Mouse (Mus musculus): ENCODE measurements around the gene Sash3. TPM values are rescaled to one million over a fixed set of nuclear protein-coding genes. Genes with fewer than 3 reads are reported as not detected.

The Sash3 gene
- polyA plus RNA-seq, 1 experiment from 2014 or later = 1.2 TPM

GRCm38 (mm10) chrX:48191261-48191660 lies 45.0 kb downstream of the Sash3 start:
- H3K4me1 ChIP-seq (ENCODE audit: control insufficient read depth, insufficient read depth, low read length) = no peaks in the 10 kb centered on the region
- H3K27me3 ChIP-seq (ENCODE audit: control insufficient read depth, insufficient read depth, low read length) = no peaks in the 10 kb centered on the region
- H3K9ac ChIP-seq (replicated peaks; ENCODE audit: low read length) = no peak overlapping the region
- peaks cover 19% of the 10 kb centered on the region for H3K36me3 ChIP-seq (ENCODE audit: control insufficient read depth, insufficient read depth, low read length)
- DNase-seq (no peak), ATAC-seq (ENCODE audit: low FRiP score, low TSS enrichment) (no peak)
- H3K4me2 ChIP-seq (ENCODE audit: low read length) = no peak overlapping the region
- WGBS = 91% methylated on average over 6 of the region's 6 CpGs
- H3K9me3 ChIP-seq (ENCODE audit: control insufficient read depth, low read length) = no peaks in the 10 kb centered on the region
- H3K27ac ChIP-seq (replicated peaks; ENCODE audit: low read depth, low read length) = no peak overlapping the region
- H3K4me3 ChIP-seq (replicated peaks; ENCODE audit: low read depth, low read length) = no peak overlapping the region

GRCm38 (mm10) chrX:48193235-48194152 lies 47.3 kb downstream of the Sash3 start:
- WGBS = 67% methylated on average over 14 of the region's 14 CpGs
- Histone ChIP-seq H3K9ac (replicated peaks; ENCODE audit: low read length) (no peak overlapping the region), H3K27me3 (ENCODE audit: control insufficient read depth, insufficient read depth, low read length) (no peaks in the 10 kb centered on the region), H3K9me3 (ENCODE audit: control insufficient read depth, low read length) (no peaks in the 10 kb centered on the region), H3K36me3 (ENCODE audit: control insufficient read depth, insufficient read depth, low read length) (peaks cover 19% of the 10 kb centered on the region), H3K27ac (replicated peaks; ENCODE audit: low read depth, low read length) (no peak overlapping the region), H3K4me2 (ENCODE audit: low read length) (no peak overlapping the region), H3K4me3 (replicated peaks; ENCODE audit: low read depth, low read length) (no peak overlapping the region), H3K4me1 (ENCODE audit: control insufficient read depth, insufficient read depth, low read length) (no peaks in the 10 kb centered on the region)
- DNase-seq (peak; percentile 7), ATAC-seq (ENCODE audit: low FRiP score, low TSS enrichment) (no peak)

- Histone ChIP-seq H3K9me3 (ENCODE audit: control insufficient read depth, low read length) (no peaks in the 10 kb centered on the region), H3K4me3 (replicated peaks; ENCODE audit: low read depth, low read length) (no peak overlapping the region), H3K9ac (replicated peaks; ENCODE audit: low read length) (no peak overlapping the region), H3K27ac (replicated peaks; ENCODE audit: low read depth, low read length) (no peak overlapping the region), H3K27me3 (ENCODE audit: control insufficient read depth, insufficient read depth, low read length) (no peaks in the 10 kb centered on the region), H3K4me2 (ENCODE audit: low read length) (no peak overlapping the region), H3K36me3 (ENCODE audit: control insufficient read depth, insufficient read depth, low read length) (peaks cover 4% of the 10 kb centered on the region; the same call in 1 of the 2 replicates), H3K4me1 (ENCODE audit: control insufficient read depth, insufficient read depth, low read length) (no peaks in the 10 kb centered on the region)
- WGBS = 79% methylated on average over 3 of the region's 3 CpGs
- DNase-seq (no peak), ATAC-seq (ENCODE audit: low FRiP score, low TSS enrichment) (no peak)
Observed at GRCm38 (mm10) chrX:48197856-48198255, 51.6 kb downstream of the Sash3 start.

DNA sequence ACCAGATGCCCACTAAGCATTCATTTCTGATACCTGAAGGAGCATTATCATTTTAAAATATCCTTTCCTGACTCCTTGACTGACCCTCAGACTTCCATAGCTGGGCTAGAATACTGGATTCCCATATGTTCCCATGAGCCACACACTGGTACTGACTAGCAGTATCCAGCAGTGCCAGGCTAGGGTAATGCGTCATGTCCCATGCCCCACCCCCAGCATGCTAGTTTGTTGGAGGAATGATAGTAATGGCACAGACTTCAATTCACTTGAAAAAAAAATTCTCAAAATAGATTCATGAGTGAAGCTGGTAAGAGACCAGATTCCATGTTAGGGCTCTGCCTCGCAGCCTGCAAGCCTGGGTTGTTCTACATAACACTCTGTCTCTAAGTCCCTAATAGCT lies 52.8 kb downstream of the Sash3 start:
- no peaks in the 10 kb centered on the region for H3K27me3 ChIP-seq (ENCODE audit: control insufficient read depth, insufficient read depth, low read length)
- H3K4me1 ChIP-seq (ENCODE audit: control insufficient read depth, insufficient read depth, low read length) = no peaks in the 10 kb centered on the region
- H3K4me3 ChIP-seq (replicated peaks; ENCODE audit: low read depth, low read length) = no peak overlapping the region
- peaks cover 4% of the 10 kb centered on the region; the same call in 1 of the 2 replicates for H3K36me3 ChIP-seq (ENCODE audit: control insufficient read depth, insufficient read depth, low read length)
- DNase-seq = no peak
- no peak overlapping the region for H3K27ac ChIP-seq (replicated peaks; ENCODE audit: low read depth, low read length)
- 93% methylated on average over 2 of the region's 2 CpGs for WGBS
- no peak overlapping the region for H3K4me2 ChIP-seq (ENCODE audit: low read length)
- H3K9me3 ChIP-seq (ENCODE audit: control insufficient read depth, low read length) = no peaks in the 10 kb centered on the region
- ATAC-seq (ENCODE audit: low FRiP score, low TSS enrichment) = no peak
- H3K9ac ChIP-seq (replicated peaks; ENCODE audit: low read length) = no peak overlapping the region

GRCm38 (mm10) chrX:48200699-48201098 lies 54.5 kb downstream of the Sash3 start:
- WGBS = 86% methylated on average over 3 of the region's 3 CpGs
- peaks cover 4% of the 10 kb centered on the region; the same call in 1 of the 2 replicates for H3K4me1 ChIP-seq (ENCODE audit: control insufficient read depth, insufficient read depth, low read length)

GRCm38 (mm10) chrX:48201973-48202372 lies 55.7 kb downstream of the Sash3 start:
- Histone ChIP-seq H3K9me3 (ENCODE audit: control insufficient read depth, low read length) (no peaks in the 10 kb centered on the region), H3K36me3 (ENCODE audit: control insufficient read depth, insufficient read depth, low read length) (no peaks in the 10 kb centered on the region), H3K27me3 (ENCODE audit: control insufficient read depth, insufficient read depth, low read length) (no peaks in the 10 kb centered on the region), H3K4me2 (ENCODE audit: low read length) (no peak overlapping the region), H3K9ac (replicated peaks; ENCODE audit: low read length) (no peak overlapping the region), H3K27ac (replicated peaks; ENCODE audit: low read depth, low read length) (no peak overlapping the region), H3K4me3 (replicated peaks; ENCODE audit: low read depth, low read length) (no peak overlapping the region), H3K4me1 (ENCODE audit: control insufficient read depth, insufficient read depth, low read length) (peaks cover 7% of the 10 kb centered on the region; the same call in 1 of the 2 replicates)
- ATAC-seq (ENCODE audit: low FRiP score, low TSS enrichment) = no peak
- 89% methylated on average over 7 of the region's 7 CpGs for WGBS
- no peak for DNase-seq

More at GRCm38 (mm10) chrX:48200699-48201098, 54.5 kb downstream of the Sash3 start:
- no peak overlapping the region for H3K9ac ChIP-seq (replicated peaks; ENCODE audit: low read length)
- no peak overlapping the region for H3K27ac ChIP-seq (replicated peaks; ENCODE audit: low read depth, low read length)
- ATAC-seq (ENCODE audit: low FRiP score, low TSS enrichment) (no peak), DNase-seq (no peak)
- H3K4me2 ChIP-seq (ENCODE audit: low read length) = no peak overlapping the region
- H3K9me3 ChIP-seq (ENCODE audit: control insufficient read depth, low read length) = no peaks in the 10 kb centered on the region
- H3K27me3 ChIP-seq (ENCODE audit: control insufficient read depth, insufficient read depth, low read length) = no peaks in the 10 kb centered on the region
- no peaks in the 10 kb centered on the region for H3K36me3 ChIP-seq (ENCODE audit: control insufficient read depth, insufficient read depth, low read length)
- no peak overlapping the region for H3K4me3 ChIP-seq (replicated peaks; ENCODE audit: low read depth, low read length)

DNA sequence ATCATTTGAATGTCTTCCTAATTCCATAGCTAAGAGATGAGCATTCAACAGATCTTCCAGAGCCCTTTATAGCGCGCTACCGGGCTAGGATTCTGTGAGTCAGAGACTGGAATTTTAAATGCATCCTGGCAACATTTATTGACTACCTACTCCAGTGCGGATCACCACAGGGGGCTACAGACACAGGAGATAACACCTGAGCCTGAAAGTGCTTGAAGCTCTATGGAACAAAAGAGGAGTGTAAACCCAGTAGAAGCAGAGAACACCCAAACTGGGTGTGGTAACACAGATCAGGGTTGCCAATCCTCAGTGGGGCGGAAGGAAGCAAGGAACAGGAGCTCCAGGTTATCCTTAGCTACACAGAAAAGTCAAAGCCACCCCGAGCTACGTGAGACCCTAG lies 56.2 kb downstream of the Sash3 start:
- Histone ChIP-seq H3K9me3 (ENCODE audit: control insufficient read depth, low read length) (no peaks in the 10 kb centered on the region), H3K4me3 (replicated peaks; ENCODE audit: low read depth, low read length) (no peak overlapping the region), H3K36me3 (ENCODE audit: control insufficient read depth, insufficient read depth, low read length) (no peaks in the 10 kb centered on the region), H3K4me2 (ENCODE audit: low read length) (no peak overlapping the region), H3K27ac (replicated peaks; ENCODE audit: low read depth, low read length) (no peak overlapping the region), H3K4me1 (ENCODE audit: control insufficient read depth, insufficient read depth, low read length) (peaks cover 11% of the 10 kb centered on the region; the same call in 1 of the 2 replicates), H3K9ac (replicated peaks; ENCODE audit: low read length) (no peak overlapping the region), H3K27me3 (ENCODE audit: control insufficient read depth, insufficient read depth, low read length) (no peaks in the 10 kb centered on the region)
- WGBS = 85% methylated on average over 7 of the region's 7 CpGs
- no peak for ATAC-seq (ENCODE audit: low FRiP score, low TSS enrichment)
- no peak for DNase-seq

- H3K4me2 ChIP-seq (ENCODE audit: low read length) = no peak overlapping the region
- no peak for ATAC-seq (ENCODE audit: low FRiP score, low TSS enrichment)
- H3K27ac ChIP-seq (replicated peaks; ENCODE audit: low read depth, low read length) = no peak overlapping the region
- no peaks in the 10 kb centered on the region for H3K9me3 ChIP-seq (ENCODE audit: control insufficient read depth, low read length)
- no peaks in the 10 kb centered on the region for H3K36me3 ChIP-seq (ENCODE audit: control insufficient read depth, insufficient read depth, low read length)
- H3K9ac ChIP-seq (replicated peaks; ENCODE audit: low read length) = no peak overlapping the region
- no peak overlapping the region for H3K4me3 ChIP-seq (replicated peaks; ENCODE audit: low read depth, low read length)
- H3K27me3 ChIP-seq (ENCODE audit: control insufficient read depth, insufficient read depth, low read length) = no peaks in the 10 kb centered on the region
- peak; percentile 1 for DNase-seq
- WGBS = 71% methylated on average over 4 of the region's 4 CpGs
- peaks cover 11% of the 10 kb centered on the region; the same call in 1 of the 2 replicates for H3K4me1 ChIP-seq (ENCODE audit: control insufficient read depth, insufficient read depth, low read length)
Observed at GRCm38 (mm10) chrX:48202995-48203394, 56.8 kb downstream of the Sash3 start.

- DNase-seq (no peak), ATAC-seq (ENCODE audit: low FRiP score, low TSS enrichment) (no peak)
- Histone ChIP-seq H3K36me3 (ENCODE audit: control insufficient read depth, insufficient read depth, low read length) (no peaks in the 10 kb centered on the region), H3K27ac (replicated peaks; ENCODE audit: low read depth, low read length) (no peak overlapping the region), H3K9me3 (ENCODE audit: control insufficient read depth, low read length) (no peaks in the 10 kb centered on the region), H3K27me3 (ENCODE audit: control insufficient read depth, insufficient read depth, low read length) (no peaks in the 10 kb centered on the region), H3K4me2 (ENCODE audit: low read length) (no peak overlapping the region), H3K4me1 (ENCODE audit: control insufficient read depth, insufficient read depth, low read length) (peaks cover 11% of the 10 kb centered on the region; the same call in 1 of the 2 replicates), H3K9ac (replicated peaks; ENCODE audit: low read length) (no peak overlapping the region), H3K4me3 (replicated peaks; ENCODE audit: low read depth, low read length) (no peak overlapping the region)
- 84% methylated on average over 7 of the region's 7 CpGs for WGBS
Observed at GRCm38 (mm10) chrX:48203763-48204162, 57.5 kb downstream of the Sash3 start.
